Mouse (Mus musculus): Measurements from ENCODE around the gene Scg3. TPM values are rescaled to one million over a fixed set of nuclear protein-coding genes. Genes with fewer than 3 reads are reported as not detected.
"Not testable (repeated sequence)": the region's sequence is repeated elsewhere in the genome, so short reads cannot be mapped to it uniquely, and the experiment has no call there.

The Scg3 gene
- polyA plus RNA-seq, 1 experiment from 2014 or later: 106 TPM

- no peaks in the 10 kb centered on the region for H3K4me1 ChIP-seq
- 93% methylated on average over 8 of the region's 8 CpGs for WGBS
- no peak overlapping the region for H3K4me2 ChIP-seq
- H3K36me3 ChIP-seq (ENCODE audit: poor library complexity, severe bottlenecking): peaks cover 69% of the 10 kb centered on the region
- H3K27ac ChIP-seq: no peak overlapping the region
- no peak for ATAC-seq
- H3K9me3 ChIP-seq (replicated peaks): no peaks in the 10 kb centered on the region
- H3K27me3 ChIP-seq: no peaks in the 10 kb centered on the region
- H3K4me3 ChIP-seq: no peak overlapping the region
- no peak overlapping the region for H3K9ac ChIP-seq
Observed at GRCm38 (mm10) chr9:75660917-75661316, 22.9 kb downstream of the Scg3 start.

GRCm38 (mm10) chr9:75656456-75656855, 27.4 kb downstream of the Scg3 start:
- not testable (repeated sequence) for H3K27ac ChIP-seq; H3K9me3 ChIP-seq (replicated peaks); ATAC-seq; H3K4me1 ChIP-seq; H3K4me3 ChIP-seq; H3K4me2 ChIP-seq; H3K27me3 ChIP-seq; H3K9ac ChIP-seq
- peaks cover 74% of the 10 kb centered on the region for H3K36me3 ChIP-seq (ENCODE audit: poor library complexity, severe bottlenecking)
- WGBS: 85% methylated on average over 3 of the region's 3 CpGs

GRCm38 (mm10) chr9:75653981-75654911, 29.6 kb downstream of the Scg3 start:
- ATAC-seq: no peak
- 79% methylated on average over 12 of the region's 12 CpGs for WGBS
- peaks cover 75% of the 10 kb centered on the region for H3K36me3 ChIP-seq (ENCODE audit: poor library complexity, severe bottlenecking)

GRCm38 (mm10) chr9:75645405-75645804, 38.5 kb downstream of the Scg3 start:
- no peaks in the 10 kb centered on the region for H3K27me3 ChIP-seq
- H3K4me3 ChIP-seq: no peak overlapping the region
- no peaks in the 10 kb centered on the region for H3K9me3 ChIP-seq (replicated peaks)
- H3K27ac ChIP-seq: no peak overlapping the region
- no peak overlapping the region for H3K4me2 ChIP-seq
- no peak for ATAC-seq
- peaks cover 88% of the 10 kb centered on the region for H3K36me3 ChIP-seq (ENCODE audit: poor library complexity, severe bottlenecking)
- no peaks in the 10 kb centered on the region for H3K4me1 ChIP-seq
- H3K9ac ChIP-seq: no peak overlapping the region
- 74% methylated on average over 3 of the region's 3 CpGs for WGBS

More at GRCm38 (mm10) chr9:75653981-75654911, 29.6 kb downstream of the Scg3 start:
- no peaks in the 10 kb centered on the region for H3K27me3 ChIP-seq
- no peak overlapping the region for H3K9ac ChIP-seq
- no peak overlapping the region for H3K27ac ChIP-seq
- H3K4me3 ChIP-seq: no peak overlapping the region
- H3K9me3 ChIP-seq (replicated peaks): no peaks in the 10 kb centered on the region
- no peaks in the 10 kb centered on the region for H3K4me1 ChIP-seq
- H3K4me2 ChIP-seq: no peak overlapping the region

GRCm38 (mm10) chr9:75634226-75634625, 49.6 kb downstream of the Scg3 start:
- Histone ChIP-seq H3K27ac (no peak overlapping the region), H3K9ac (no peak overlapping the region), H3K4me2 (no peak overlapping the region), H3K4me1 (no peaks in the 10 kb centered on the region), H3K36me3 (ENCODE audit: poor library complexity, severe bottlenecking) (peaks cover 3% of the 10 kb centered on the region; the same call in 1 of the 2 replicates), H3K27me3 (no peaks in the 10 kb centered on the region), H3K9me3 (replicated peaks) (no peaks in the 10 kb centered on the region), H3K4me3 (no peak overlapping the region)
- no peak for ATAC-seq
- WGBS: 83% methylated on average over 4 of the region's 4 CpGs

- Histone ChIP-seq H3K4me2 (no peak overlapping the region), H3K9me3 (replicated peaks) (no peaks in the 10 kb centered on the region), H3K27me3 (no peaks in the 10 kb centered on the region), H3K4me3 (no peak overlapping the region), H3K36me3 (ENCODE audit: poor library complexity, severe bottlenecking) (no peaks in the 10 kb centered on the region), H3K9ac (no peak overlapping the region), H3K27ac (no peak overlapping the region), H3K4me1 (no peaks in the 10 kb centered on the region)
- WGBS: 89% methylated on average over 8 of the region's 8 CpGs
- no peak for ATAC-seq
Observed at GRCm38 (mm10) chr9:75633603-75634002, 50.3 kb downstream of the Scg3 start.

GRCm38 (mm10) chr9:75632902-75633301, 51.0 kb downstream of the Scg3 start:
- H3K9me3 ChIP-seq (replicated peaks): no peaks in the 10 kb centered on the region
- no peaks in the 10 kb centered on the region for H3K27me3 ChIP-seq
- no peak overlapping the region for H3K4me2 ChIP-seq
- H3K9ac ChIP-seq: no peak overlapping the region
- WGBS: 24% methylated on average over 1 of the region's 1 CpGs
- no peak overlapping the region for H3K27ac ChIP-seq
- no peak for ATAC-seq
- H3K4me3 ChIP-seq: no peak overlapping the region
- H3K36me3 ChIP-seq (ENCODE audit: poor library complexity, severe bottlenecking): no peaks in the 10 kb centered on the region
- no peaks in the 10 kb centered on the region for H3K4me1 ChIP-seq

- ATAC-seq: no peak
- no peaks in the 10 kb centered on the region for H3K9me3 ChIP-seq (replicated peaks)
- H3K27me3 ChIP-seq: no peaks in the 10 kb centered on the region
- H3K4me2 ChIP-seq: no peak overlapping the region
- no peak overlapping the region for H3K9ac ChIP-seq
- H3K27ac ChIP-seq: no peak overlapping the region
- H3K4me3 ChIP-seq: no peak overlapping the region
- WGBS: 59% methylated on average over 10 of the region's 10 CpGs
- no peaks in the 10 kb centered on the region for H3K36me3 ChIP-seq (ENCODE audit: poor library complexity, severe bottlenecking)
- H3K4me1 ChIP-seq: no peaks in the 10 kb centered on the region
Observed at GRCm38 (mm10) chr9:75632111-75632510, 51.7 kb downstream of the Scg3 start.

GRCm38 (mm10) chr9:75630823-75631454, 52.9 kb downstream of the Scg3 start:
- no peaks in the 10 kb centered on the region for H3K9me3 ChIP-seq (replicated peaks)
- H3K27ac ChIP-seq: no peak overlapping the region
- H3K4me1 ChIP-seq: 0 out of 2 replicates have a peak, but pooled peaks cover 7% of the 10 kb centered on the region
- 89% methylated on average over 8 of the region's 8 CpGs for WGBS
- no peak overlapping the region for H3K4me2 ChIP-seq
- no peak overlapping the region for H3K9ac ChIP-seq
- no peaks in the 10 kb centered on the region for H3K27me3 ChIP-seq
- no peak overlapping the region for H3K4me3 ChIP-seq
- ATAC-seq: no peak
- H3K36me3 ChIP-seq (ENCODE audit: poor library complexity, severe bottlenecking): no peaks in the 10 kb centered on the region

- Histone ChIP-seq H3K4me3 (peak overlapping the region; percentile 77), H3K9me3 (replicated peaks) (no peaks in the 10 kb centered on the region), H3K4me2 (peak overlapping the region; percentile 80), H3K27ac (peak overlapping the region; percentile 86), H3K4me1 (0 out of 2 replicates have a peak, but pooled peaks cover 7% of the 10 kb centered on the region), H3K9ac (peak overlapping the region; percentile 88), H3K36me3 (ENCODE audit: poor library complexity, severe bottlenecking) (no peaks in the 10 kb centered on the region), H3K27me3 (0 out of 2 replicates have a peak, but pooled peaks cover 3% of the 10 kb centered on the region)
- under 1% methylated on average over 14 of the region's 14 CpGs for WGBS
- ATAC-seq: no peak
Observed at GRCm38 (mm10) chr9:75626308-75626604, 57.6 kb downstream of the Scg3 start.

- WGBS: under 1% methylated on average over 85 of the region's 94 CpGs
- no peaks in the 10 kb centered on the region for H3K36me3 ChIP-seq (ENCODE audit: poor library complexity, severe bottlenecking)
- H3K27me3 ChIP-seq: 0 out of 2 replicates have a peak, but pooled peaks cover 3% of the 10 kb centered on the region
- peak within 1 kb of the TSS; percentile 86 for H3K27ac ChIP-seq
- ATAC-seq: peak; percentile 90
- peak within 1 kb of the TSS; percentile 88 for H3K9ac ChIP-seq
- H3K4me2 ChIP-seq: peak within 1 kb of the TSS; percentile 80
- 0 out of 2 replicates have a peak, but pooled peaks cover 7% of the 10 kb centered on the region for H3K4me1 ChIP-seq
- peak within 1 kb of the TSS; percentile 77 for H3K4me3 ChIP-seq
- H3K9me3 ChIP-seq (replicated peaks): no peaks in the 10 kb centered on the region
Observed at GRCm38 (mm10) chr9:75625556-75626307, 58.1 kb downstream of the Scg3 start, which contains the start of gene Lysmd2. TSS of gene Lysmd2 (plus strand) at chr9:75625741.

Measured in forebrain, embryonic 13.5 days (tissue).